Mouse (Mus musculus) kidney, embryonic 14.5 days (tissue): ENCODE results near the gene Gclc. TPM values are rescaled to one million over a fixed set of nuclear protein-coding genes. Genes with fewer than 3 reads are reported as not detected.
A peak's percentile ranks its signal among the peaks of the same experiment; 100 is the strongest.
"Not testable (repeated sequence)": the region's sequence is repeated elsewhere in the genome, so short reads cannot be mapped to it uniquely, and the experiment has no call there.

Experiments
- ATAC-seq: fragments of 200-750 bp; cut with Nextera tagmentation; 2 replicates; pipeline ENCODE4 v1.8.0; 2017; ENCODE audit warnings: moderate number of reproducible peaks, mild to moderate bottlenecking, moderate TSS enrichment, moderate library complexity; ENCODE audit not compliant: low FRiP score, low TSS enrichment
- H3K27ac ChIP-seq: fragments of 300-500 bp; sonication (generic); 2 replicates; pipeline ENCODE4 v1.5.1; 2014; ENCODE audit warnings: low read depth, mild to moderate bottlenecking, low read length, moderate library complexity, mixed read lengths
- H3K27me3 ChIP-seq: fragments of 300-500 bp; sonication (generic); 2 replicates; pipeline ENCODE4 v1.6.1; 2014; ENCODE audit warnings: mild to moderate bottlenecking, low read length; ENCODE audit not compliant: control insufficient read depth, insufficient read depth
- H3K36me3 ChIP-seq: fragments of 300-500 bp; sonication (generic); 2 replicates; pipeline ENCODE4 v1.6.1; 2014; ENCODE audit warnings: low read length, mixed read lengths; ENCODE audit not compliant: control insufficient read depth, insufficient read depth
- H3K4me1 ChIP-seq: fragments of 300-500 bp; sonication (generic); 2 replicates; pipeline ENCODE4 v1.6.1; 2014; ENCODE audit warnings: low read length, mixed read lengths; ENCODE audit not compliant: control insufficient read depth, insufficient read depth
- H3K4me2 ChIP-seq: fragments of 300-500 bp; sonication (generic); replicated peaks from 2 replicates; pipeline ENCODE4 v1.6.1; 2014; ENCODE audit warnings: low read depth, mild to moderate bottlenecking, low read length
- H3K4me3 ChIP-seq: fragments of 300-500 bp; sonication (generic); 2 replicates; pipeline ENCODE4 v1.5.1; 2014; ENCODE audit warnings: mild to moderate bottlenecking, low read length
- H3K9ac ChIP-seq: fragments of 300-500 bp; sonication (generic); 2 replicates; pipeline ENCODE4 v1.6.1; 2014; ENCODE audit warnings: low read depth, mild to moderate bottlenecking, low read length, moderate library complexity
- H3K9me3 ChIP-seq: fragments of 300-500 bp; sonication (generic); 2 replicates; pipeline ENCODE4 v1.6.1; 2016; ENCODE audit warnings: low read length; ENCODE audit not compliant: control insufficient read depth
- WGBS: fragments of 180-500 bp; shearing (Covaris S2); extraction: QIAGEN DNeasy Blood & Tissue Kit; methylation state at CpG from one replicate; pipeline ENCODE4 v1.1.7; 2014; 5-methylcytosine and 5-hydroxymethylcytosine counted together
- polyA plus RNA-seq: library from polyadenylated mRNA; unstranded; fragments of >200 nt; fragmentation: Nextera tagmentation; extraction: Ambion mirVana; gene quantifications from 2 replicates; pipeline ENCODE4 v1.2.1, GENCODE M21; 2014

Gene Gclc
- polyA plus RNA-seq, 1 experiment from 2014 or later, result 30.0 TPM

DNA sequence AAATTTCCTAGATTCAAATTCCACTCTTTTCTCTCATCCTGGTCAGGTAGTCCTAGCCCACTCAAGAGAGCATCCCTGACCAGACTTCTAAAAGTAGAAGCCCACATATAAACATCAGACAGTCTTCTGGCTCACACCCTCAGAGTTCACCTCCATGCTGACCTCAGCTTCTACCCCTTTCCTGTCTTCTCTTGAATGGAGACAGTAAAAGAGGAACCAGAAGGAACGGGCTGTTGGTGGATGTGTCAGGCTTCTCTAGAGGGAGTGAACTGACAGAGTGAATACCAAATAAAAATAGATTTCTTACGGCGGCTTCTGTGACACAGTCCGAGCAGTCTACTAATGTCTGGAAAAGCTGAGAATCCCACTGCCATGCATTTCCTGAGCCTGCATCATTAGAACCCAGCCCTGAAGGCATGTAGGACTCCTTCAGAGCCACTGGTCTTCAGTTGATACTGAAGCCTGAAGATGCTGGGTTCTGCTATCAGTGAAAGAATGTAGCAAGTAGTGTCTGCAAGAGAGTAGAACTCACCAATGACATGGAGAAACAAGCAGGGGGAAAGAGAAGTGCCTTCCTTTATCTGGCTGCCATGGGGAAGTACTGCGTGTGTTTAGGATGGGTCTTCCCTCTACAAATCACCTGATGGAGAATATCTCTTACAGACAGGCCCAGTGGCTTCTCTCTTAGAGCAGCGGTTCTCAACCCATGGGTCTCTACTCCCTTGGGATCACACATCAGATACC lies 16.9 kb upstream of the Gclc start:
- Histone ChIP-seq H3K27ac (no peak overlapping the region), H3K36me3 (no peaks in the 10 kb centered on the region), H3K27me3 (no peaks in the 10 kb centered on the region), H3K4me1 (no peaks in the 10 kb centered on the region), H3K9ac (no peak overlapping the region), H3K9me3 (0 out of 2 replicates have a peak, but pooled peaks cover 2% of the 10 kb centered on the region), H3K4me3 (no peak overlapping the region), H3K4me2 (no peak overlapping the region)
- WGBS, result 86% methylated on average over 6 of the region's 6 CpGs
- no peak for ATAC-seq

DNA sequence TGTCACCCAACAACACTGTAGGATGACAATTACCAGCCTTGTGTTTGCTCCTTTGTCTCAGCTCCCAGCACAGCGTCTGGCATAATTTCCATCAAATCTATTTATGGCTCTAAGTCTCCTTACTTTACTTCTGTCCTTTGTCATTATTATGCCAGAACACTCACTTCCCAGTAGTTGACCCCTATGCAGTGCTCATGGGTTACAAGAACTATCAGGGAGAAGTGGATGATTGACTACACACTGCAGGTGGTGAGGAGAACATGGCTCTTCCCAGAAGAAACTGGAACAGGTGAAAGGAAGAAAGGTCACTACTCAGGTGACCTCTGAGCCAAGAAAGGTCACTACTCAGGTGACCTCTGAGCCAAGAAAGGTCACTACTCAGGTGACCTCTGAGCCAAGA lies 12.9 kb upstream of the Gclc start:
- Histone ChIP-seq H3K4me1 (no peaks in the 10 kb centered on the region), H3K27me3 (no peaks in the 10 kb centered on the region), H3K9ac (no peak overlapping the region), H3K4me2 (no peak overlapping the region), H3K36me3 (no peaks in the 10 kb centered on the region), H3K4me3 (no peak overlapping the region), H3K9me3 (no peaks in the 10 kb centered on the region), H3K27ac (no peak overlapping the region)
- no peak for ATAC-seq
- 67% methylated on average over 1 of the region's 1 CpGs for WGBS

DNA sequence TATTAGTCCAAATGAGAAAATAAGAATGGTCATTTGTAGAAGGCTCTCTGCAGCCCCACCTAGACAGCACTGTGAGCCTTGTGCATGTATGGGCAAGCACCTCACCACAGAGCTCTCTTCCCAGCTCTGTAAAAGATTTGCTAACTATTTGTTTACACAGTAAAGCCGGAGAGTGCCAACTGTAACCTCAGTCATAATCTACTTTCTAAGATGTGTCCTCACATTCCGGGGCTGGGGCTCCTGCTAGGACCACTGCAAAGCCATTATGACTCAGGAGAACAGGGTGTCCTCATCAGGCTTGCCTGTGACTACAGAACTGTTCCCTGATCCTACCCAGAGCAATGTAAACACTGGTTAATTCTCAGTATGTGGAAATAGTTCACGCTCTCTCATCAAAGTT lies 9.5 kb upstream of the Gclc start:
- Histone ChIP-seq H3K4me2 (no peak overlapping the region), H3K27ac (no peak overlapping the region), H3K36me3 (no peaks in the 10 kb centered on the region), H3K27me3 (no peaks in the 10 kb centered on the region), H3K4me3 (no peak overlapping the region), H3K4me1 (no peaks in the 10 kb centered on the region; the same call in 1 of the 2 replicates), H3K9ac (no peak overlapping the region), H3K9me3 (no peaks in the 10 kb centered on the region)
- WGBS, result 65% methylated on average over 3 of the region's 3 CpGs
- no peak for ATAC-seq

DNA sequence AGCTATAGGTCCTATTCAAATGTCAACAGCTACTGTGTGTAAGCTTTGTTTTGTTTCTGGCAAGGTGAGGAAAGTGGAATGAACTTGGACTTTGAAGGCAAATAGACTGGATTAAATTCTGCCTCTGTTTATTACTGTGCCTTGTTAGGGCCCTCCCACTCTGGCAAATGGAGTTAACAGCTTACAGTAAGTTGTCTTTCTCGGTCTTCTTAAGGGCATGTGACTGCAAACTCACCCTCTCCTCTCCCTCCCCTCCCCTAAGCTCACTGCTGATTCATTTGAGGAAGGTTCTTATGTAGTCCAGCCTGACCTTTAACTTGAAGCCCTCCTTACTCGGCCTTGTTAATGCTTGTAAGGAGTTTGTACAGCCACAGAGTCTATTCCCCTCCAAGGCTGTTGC lies 8.0 kb upstream of the Gclc start:
- H3K36me3 ChIP-seq, result no peaks in the 10 kb centered on the region
- WGBS, result 26% methylated on average over 2 of the region's 2 CpGs
- H3K9me3 ChIP-seq, result no peaks in the 10 kb centered on the region
- no peaks in the 10 kb centered on the region for H3K27me3 ChIP-seq
- H3K9ac ChIP-seq, result no peak overlapping the region
- H3K4me1 ChIP-seq, result peaks cover 3% of the 10 kb centered on the region; the same call in 1 of the 2 replicates
- no peak overlapping the region for H3K27ac ChIP-seq
- no peak for ATAC-seq
- H3K4me2 ChIP-seq, result no peak overlapping the region
- no peak overlapping the region for H3K4me3 ChIP-seq

DNA sequence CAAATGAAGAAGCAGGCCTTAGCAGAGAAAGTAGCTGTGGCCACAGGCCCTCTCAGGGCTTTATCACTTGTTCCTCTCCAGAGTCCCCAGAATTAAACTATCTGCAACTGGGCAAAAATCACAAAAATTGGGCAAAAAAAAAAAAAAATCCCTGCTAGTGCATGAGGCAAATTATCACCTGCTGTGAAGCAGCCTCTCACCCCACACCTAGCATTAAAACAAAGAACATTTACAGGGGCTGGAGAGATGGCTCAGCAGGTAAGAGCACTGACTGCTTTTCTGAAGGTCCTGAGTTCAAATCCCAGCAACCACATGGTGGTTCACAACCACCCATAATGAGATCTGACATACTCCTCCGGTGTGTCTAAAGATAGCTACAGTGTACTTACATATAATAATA lies 6.0 kb upstream of the Gclc start:
- not testable (repeated sequence) for H3K4me2 ChIP-seq, H3K4me1 ChIP-seq, H3K27ac ChIP-seq, H3K36me3 ChIP-seq, H3K9me3 ChIP-seq, ATAC-seq, H3K9ac ChIP-seq, H3K27me3 ChIP-seq, H3K4me3 ChIP-seq
- WGBS, result 86% methylated on average over 1 of the region's 1 CpGs

DNA sequence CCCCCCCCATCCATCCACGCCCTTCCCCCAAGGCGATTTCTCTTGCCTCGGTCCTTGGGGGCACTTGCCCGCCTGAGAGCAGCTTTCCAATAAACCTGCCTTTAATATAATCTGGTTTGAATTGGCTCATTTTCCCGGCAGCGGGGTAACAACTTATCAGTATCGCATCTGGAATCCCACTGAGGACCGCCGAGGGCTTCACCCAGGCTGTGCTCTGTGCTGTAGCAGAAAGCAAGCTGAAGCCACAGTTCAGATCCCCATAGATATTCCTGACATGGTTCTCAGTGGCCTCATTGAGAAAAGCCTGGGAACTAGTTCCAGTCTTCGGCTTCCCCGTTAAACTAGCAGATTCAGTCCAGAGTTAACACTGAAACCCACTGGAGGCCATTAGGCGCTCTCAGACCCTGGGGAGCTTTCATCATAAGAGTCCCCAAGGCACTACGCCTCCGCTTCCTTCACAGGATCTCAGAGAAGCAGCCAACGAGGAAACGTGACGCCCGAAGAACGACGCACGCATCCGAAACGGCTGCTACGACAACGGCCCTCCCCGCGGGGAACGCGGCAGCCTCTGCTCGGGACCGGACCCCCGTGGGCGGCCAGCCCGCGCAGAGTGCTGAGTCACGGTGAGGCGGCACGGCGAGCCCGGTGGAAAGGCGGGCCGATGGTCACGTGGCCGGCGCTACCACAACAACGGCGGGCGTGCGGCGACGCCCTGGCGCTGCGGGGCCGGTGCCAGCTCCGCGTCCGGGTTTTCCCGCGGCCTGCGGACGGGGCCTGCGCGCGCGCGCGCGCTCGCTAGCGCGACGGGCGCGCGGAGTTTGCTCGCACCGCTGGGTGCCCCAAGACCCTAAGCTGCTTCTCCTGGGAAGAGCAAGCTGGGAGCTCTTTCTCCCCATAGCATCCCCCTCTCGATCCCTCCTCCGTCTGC lies 3.9 kb upstream of the Gclc start:
- peak overlapping the region; percentile 76 for H3K4me2 ChIP-seq
- no peaks in the 10 kb centered on the region for H3K27me3 ChIP-seq
- H3K4me3 ChIP-seq, result peak overlapping the region; percentile 65
- no peaks in the 10 kb centered on the region for H3K9me3 ChIP-seq
- WGBS, result under 1% methylated on average over 73 of the region's 79 CpGs
- peak overlapping the region; percentile 77 for H3K27ac ChIP-seq
- H3K4me1 ChIP-seq, result peaks cover 6% of the 10 kb centered on the region; the same call in 1 of the 2 replicates
- no peaks in the 10 kb centered on the region for H3K36me3 ChIP-seq
- peak; percentile 83 for ATAC-seq
- peak overlapping the region; percentile 62 for H3K9ac ChIP-seq

DNA sequence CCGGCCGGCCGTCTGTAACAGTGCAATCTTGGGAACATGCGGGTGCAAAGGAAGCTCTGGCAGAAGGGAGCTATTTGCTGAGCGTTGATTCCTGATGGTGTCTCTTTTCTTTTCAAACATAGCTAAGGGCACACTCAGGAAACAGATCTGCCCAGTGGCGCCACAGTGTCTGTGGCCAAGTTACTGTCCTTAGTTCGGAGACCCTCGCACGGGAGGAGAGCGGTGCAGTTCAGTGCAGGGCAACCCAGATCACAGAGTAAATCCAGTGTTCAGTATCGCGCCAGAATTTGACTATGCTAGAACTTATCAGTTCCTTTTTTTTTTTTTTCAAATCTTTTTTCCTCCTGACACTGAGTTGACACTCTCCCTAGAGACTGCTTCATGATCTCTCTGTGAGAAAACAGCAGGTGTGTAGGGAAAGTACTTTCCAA lies 3.2 kb upstream of the Gclc start:
- H3K4me2 ChIP-seq, result peak overlapping the region; percentile 76
- peak overlapping the region; percentile 62 for H3K9ac ChIP-seq
- H3K36me3 ChIP-seq, result no peaks in the 10 kb centered on the region
- H3K9me3 ChIP-seq, result no peaks in the 10 kb centered on the region
- peak; percentile 2; the same call in 1 of the 2 replicates for ATAC-seq
- H3K4me1 ChIP-seq, result peaks cover 6% of the 10 kb centered on the region
- H3K27ac ChIP-seq, result peak overlapping the region; percentile 77
- H3K4me3 ChIP-seq, result peak overlapping the region; percentile 65
- under 1% methylated on average over 12 of the region's 12 CpGs for WGBS
- H3K27me3 ChIP-seq, result no peaks in the 10 kb centered on the region

DNA sequence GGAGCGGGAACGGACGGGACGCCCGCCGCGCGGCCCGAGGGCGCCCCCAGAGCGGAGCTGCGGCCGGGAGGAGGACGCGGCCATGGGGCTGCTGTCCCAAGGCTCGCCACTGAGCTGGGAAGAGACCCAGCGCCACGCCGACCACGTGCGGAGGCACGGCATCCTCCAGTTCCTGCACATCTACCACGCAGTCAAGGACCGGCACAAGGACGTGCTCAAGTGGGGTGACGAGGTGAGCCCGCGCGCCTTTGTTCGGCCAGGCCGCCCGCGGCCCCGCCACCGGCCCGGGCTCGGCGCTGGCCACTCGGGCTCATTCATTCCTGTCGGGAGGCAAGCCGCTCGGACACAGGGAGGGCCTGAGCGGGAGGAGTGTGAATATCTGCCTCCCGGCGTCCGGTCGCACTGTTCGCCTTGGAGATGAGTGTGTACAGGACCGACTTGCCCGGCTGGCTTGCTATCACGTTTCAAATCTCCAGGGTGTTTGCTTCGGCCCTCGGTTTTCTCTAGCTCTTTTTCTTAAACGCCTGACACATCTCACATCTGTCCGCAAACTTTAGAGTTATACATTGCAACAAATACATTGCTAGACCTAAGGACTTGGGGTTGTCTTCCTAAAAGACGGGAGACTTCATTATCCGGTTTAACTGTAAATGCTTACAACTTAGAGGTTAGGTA lies 530 bp downstream of the Gclc start:
- H3K9me3 ChIP-seq, result no peaks in the 10 kb centered on the region
- ATAC-seq, result peak; percentile 82
- H3K4me2 ChIP-seq, result peak overlapping the region; percentile 75
- H3K4me1 ChIP-seq, result peaks cover 12% of the 10 kb centered on the region
- peaks cover 2% of the 10 kb centered on the region; the same call in 1 of the 2 replicates for H3K36me3 ChIP-seq
- under 1% methylated on average over 38 of the region's 57 CpGs for WGBS
- peak overlapping the region; percentile 73 for H3K27ac ChIP-seq
- H3K9ac ChIP-seq, result peak overlapping the region; percentile 85
- peak overlapping the region; percentile 80 for H3K4me3 ChIP-seq
- H3K27me3 ChIP-seq, result no peaks in the 10 kb centered on the region
